Mouse (Mus musculus) liver, adult 2 months (tissue): ENCODE measurements around the gene Myo1c. TPM values are rescaled to one million over a fixed set of nuclear protein-coding genes. Genes with fewer than 3 reads are reported as not detected.

ENCODE experiments used
- DNase-seq: peaks from one replicate; pipeline ENCODE4 v3.0.0-alpha.2; 2011; ENCODE audit warnings: low read depth, low spot score; ENCODE audit errors: extremely low read depth
- H3K27ac ChIP-seq: fragments of 200-500 bp; replicated peaks from 2 replicates; pipeline ENCODE4 v1.5.1; 2012; ENCODE audit warnings: low read depth, mild to moderate bottlenecking, control low read depth, inconsistent platforms, low read length; ENCODE audit not compliant: insufficient read depth
- H3K27me3 ChIP-seq: fragments of 200-500 bp; 2 replicates; pipeline ENCODE4 v1.6.1; 2012; ENCODE audit warnings: mild to moderate bottlenecking, moderate library complexity, low read length, inconsistent platforms; ENCODE audit not compliant: control insufficient read depth, insufficient read depth
- H3K36me3 ChIP-seq: fragments of 200-500 bp; 2 replicates; pipeline ENCODE4 v1.6.1; 2012; ENCODE audit warnings: low read length, inconsistent platforms; ENCODE audit not compliant: control insufficient read depth, insufficient read depth
- H3K4me1 ChIP-seq: fragments of 200-500 bp; 2 replicates; pipeline ENCODE4 v1.6.1; 2011; ENCODE audit warnings: low read length; ENCODE audit not compliant: control insufficient read depth, insufficient read depth
- H3K4me3 ChIP-seq: fragments of 200-500 bp; 2 replicates; pipeline ENCODE4 v1.5.1; 2011; ENCODE audit warnings: low read depth, mild to moderate bottlenecking, control low read depth, low read length, moderate library complexity; ENCODE audit not compliant: insufficient read depth
- H3K79me2 ChIP-seq: fragments of 200-500 bp; 2 replicates; pipeline ENCODE4 v1.6.1; 2012; ENCODE audit warnings: inconsistent platforms, mild to moderate bottlenecking, low read length, moderate library complexity; ENCODE audit not compliant: control insufficient read depth, insufficient read depth
- H3K9ac ChIP-seq: fragments of 200-500 bp; 2 replicates; pipeline ENCODE4 v1.6.1; 2012; ENCODE audit warnings: low read depth, mild to moderate bottlenecking, control low read depth, inconsistent platforms, low read length
- CTCF ChIP-seq: fragments of 200-500 bp; IDR thresholded peaks from 2 replicates; pipeline ENCODE4 v1.5.1; 2011; ENCODE audit warnings: low read depth, low read length, control low read depth
- POLR2A ChIP-seq: fragments of 200-500 bp; IDR thresholded peaks from 2 replicates; pipeline ENCODE4 v1.6.1; 2011; ENCODE audit warnings: low read length, control low read depth; ENCODE audit not compliant: insufficient read depth; ENCODE audit errors: extremely low read depth
- WGBS: fragments of 180-500 bp; shearing (Covaris S2); methylation state at CpG from one replicate; pipeline ENCODE4 v1.1.7; 2018; 5-methylcytosine and 5-hydroxymethylcytosine counted together
- polyA plus RNA-seq: library from polyadenylated mRNA; depleted of rRNA; stranded (reverse); fragments of >200 nt; gene quantifications from 2 replicates; pipeline ENCODE4 v1.2.3, GENCODE M21; 2012
- total RNA-seq: library from RNA; depleted of rRNA; stranded (reverse); fragments of >200 nt; gene quantifications from 2 replicates; pipeline ENCODE4 v1.2.3, GENCODE M21; 2014

Gene Myo1c
- total and polyA plus RNA-seq, 2 experiments = 15.6 to 21.5 TPM

GRCm38 (mm10) chr11:75624102-75624554 is 26.2 kb upstream of the Myo1c start:
- Histone ChIP-seq H3K36me3 (peaks cover 27% of the 10 kb centered on the region), H3K4me1 (peaks cover 8% of the 10 kb centered on the region), H3K27me3 (no peaks in the 10 kb centered on the region), H3K4me3 (no peak overlapping the region), H3K9ac (no peak overlapping the region), H3K27ac (peak overlapping the region; percentile 17), H3K79me2 (no peaks in the 10 kb centered on the region)
- 78% methylated on average over 2 of the region's 2 CpGs for WGBS
- TF ChIP-seq POLR2A = no peak
- TF ChIP-seq CTCF = no peak
- no peak for DNase-seq

GRCm38 (mm10) chr11:75625820-75626219 is 24.5 kb upstream of the Myo1c start:
- 81% methylated on average over 4 of the region's 4 CpGs for WGBS
- peaks cover 16% of the 10 kb centered on the region; the same call in 1 of the 2 replicates for H3K36me3 ChIP-seq

GRCm38 (mm10) chr11:75630098-75630497 is 20.2 kb upstream of the Myo1c start:
- TF ChIP-seq CTCF (no peak), POLR2A (no peak)
- H3K27ac ChIP-seq = no peak overlapping the region
- peaks cover 3% of the 10 kb centered on the region; the same call in 1 of the 2 replicates for H3K4me1 ChIP-seq
- peaks cover 15% of the 10 kb centered on the region; the same call in 1 of the 2 replicates for H3K36me3 ChIP-seq
- no peak overlapping the region for H3K9ac ChIP-seq
- peaks cover 3% of the 10 kb centered on the region; the same call in 1 of the 2 replicates for H3K79me2 ChIP-seq
- 6% methylated on average over 5 of the region's 5 CpGs for WGBS
- H3K27me3 ChIP-seq = no peaks in the 10 kb centered on the region
- no peak for DNase-seq
- H3K4me3 ChIP-seq = peak overlapping the region; percentile 71; the same call in 1 of the 2 replicates

More at GRCm38 (mm10) chr11:75625820-75626219, 24.5 kb upstream of the Myo1c start:
- peaks cover 3% of the 10 kb centered on the region for H3K4me1 ChIP-seq
- DNase-seq = no peak
- no peak overlapping the region for H3K9ac ChIP-seq
- no peaks in the 10 kb centered on the region for H3K27me3 ChIP-seq
- no peaks in the 10 kb centered on the region for H3K79me2 ChIP-seq
- no peak overlapping the region for H3K27ac ChIP-seq
- no peak overlapping the region for H3K4me3 ChIP-seq
- TF ChIP-seq POLR2A (no peak), CTCF (no peak)

GRCm38 (mm10) chr11:75630645-75631229 is 19.6 kb upstream of the Myo1c start, which contains the start of gene Inpp5k:
TSS of gene Inpp5k (plus strand) at chr11:75630988.
- no peaks in the 10 kb centered on the region for H3K27me3 ChIP-seq
- H3K79me2 ChIP-seq = peaks cover 3% of the 10 kb centered on the region; the same call in 1 of the 2 replicates
- TF ChIP-seq CTCF (no peak), POLR2A (peak; percentile 73)
- peak within 1 kb of the TSS; percentile 76 for H3K9ac ChIP-seq
- peak within 1 kb of the TSS; percentile 72 for H3K4me3 ChIP-seq
- peaks cover 9% of the 10 kb centered on the region; the same call in 1 of the 2 replicates for H3K36me3 ChIP-seq
- 1% methylated on average over 53 of the region's 53 CpGs for WGBS
- peaks cover 3% of the 10 kb centered on the region; the same call in 1 of the 2 replicates for H3K4me1 ChIP-seq
- H3K27ac ChIP-seq = peak within 1 kb of the TSS; percentile 19
- DNase-seq = peak; percentile 94

- H3K79me2 ChIP-seq = peaks cover 3% of the 10 kb centered on the region; the same call in 1 of the 2 replicates
- 13% methylated on average over 13 of the region's 13 CpGs for WGBS
- TF ChIP-seq POLR2A = no peak
- no peak for TF ChIP-seq CTCF
- peak; percentile 44 for DNase-seq
- H3K36me3 ChIP-seq = peaks cover 6% of the 10 kb centered on the region; the same call in 1 of the 2 replicates
- H3K27me3 ChIP-seq = no peaks in the 10 kb centered on the region
- no peak overlapping the region for H3K27ac ChIP-seq
- peaks cover 3% of the 10 kb centered on the region; the same call in 1 of the 2 replicates for H3K4me1 ChIP-seq
- peak overlapping the region; percentile 72 for H3K4me3 ChIP-seq
- peak overlapping the region; percentile 70 for H3K9ac ChIP-seq
Measured at GRCm38 (mm10) chr11:75631561-75632225, 18.6 kb upstream of the Myo1c start.
